Mouse (Mus musculus) cortical plate, adult 2 months (tissue): ENCODE results near the gene Rab4a.

Source experiments
- CTCF ChIP-seq: fragments of 200-500 bp; IDR thresholded peaks from 2 replicates; pipeline ENCODE4 v1.5.1; 2011; ENCODE audit warnings: mild to moderate bottlenecking, control low read depth, low read length; ENCODE audit not compliant: insufficient read depth; ENCODE audit errors: extremely low read depth
- POLR2A ChIP-seq: fragments of 200-500 bp; IDR thresholded peaks from 2 replicates; pipeline ENCODE4 v1.6.1; 2011; ENCODE audit warnings: mild to moderate bottlenecking, low read length, control low read depth; ENCODE audit not compliant: insufficient read depth; ENCODE audit errors: extremely low read depth

DNA sequence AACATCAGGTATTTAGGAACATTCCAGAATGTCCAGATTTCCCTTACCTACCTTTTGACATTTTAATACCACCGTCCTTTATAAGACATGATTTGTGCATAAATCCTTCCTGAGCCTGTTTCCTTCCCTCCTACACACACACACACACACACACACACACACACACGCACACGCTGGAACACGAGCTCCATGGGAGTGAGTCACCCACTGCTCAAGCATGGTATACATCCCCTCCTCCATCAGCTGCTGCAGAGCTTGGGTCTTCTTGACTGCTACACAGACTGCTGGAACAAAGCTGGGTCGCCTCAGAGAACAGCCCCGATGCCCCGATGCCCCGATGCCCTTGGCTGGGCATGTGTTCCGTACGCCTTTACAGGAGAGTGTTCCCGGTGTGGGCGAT, 40.7 kb downstream of the Rab4a start:
- TF ChIP-seq CTCF: no peak
- no peak for TF ChIP-seq POLR2A
